Mouse (Mus musculus) brain, embryonic 18.5 days (tissue): ENCODE measurements around the gene Fam221a.
"Not testable (repeated sequence)": the region's sequence is repeated elsewhere in the genome, so short reads cannot be mapped to it uniquely, and the experiment has no call there.

Experiments
- DNase-seq: peaks from one replicate; pipeline ENCODE4 v3.0.0-alpha.2; 2012; ENCODE audit warnings: low read depth, low spot score

Fam221a gene

DNA sequence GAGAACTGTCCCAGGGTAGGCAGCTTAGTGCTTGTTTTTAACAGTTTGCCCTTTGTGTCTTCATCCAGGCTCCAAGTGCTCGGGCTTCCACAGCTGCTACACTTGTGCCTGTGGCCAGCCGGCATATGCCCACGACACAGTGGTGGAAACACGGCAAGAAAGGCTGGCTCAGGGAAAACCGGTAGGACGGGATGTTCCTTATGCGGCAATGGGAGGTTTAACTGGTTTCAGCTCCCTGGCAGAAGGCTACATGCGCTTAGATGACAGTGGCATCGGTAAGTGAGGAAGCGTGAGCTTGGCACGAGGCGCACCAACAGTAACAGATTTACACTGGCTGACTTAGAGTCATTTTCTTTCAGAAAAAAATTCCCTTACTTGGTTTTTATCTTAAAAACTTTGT lies 10.8 kb downstream of the Fam221a start:
- DNase-seq, result no peak

DNA sequence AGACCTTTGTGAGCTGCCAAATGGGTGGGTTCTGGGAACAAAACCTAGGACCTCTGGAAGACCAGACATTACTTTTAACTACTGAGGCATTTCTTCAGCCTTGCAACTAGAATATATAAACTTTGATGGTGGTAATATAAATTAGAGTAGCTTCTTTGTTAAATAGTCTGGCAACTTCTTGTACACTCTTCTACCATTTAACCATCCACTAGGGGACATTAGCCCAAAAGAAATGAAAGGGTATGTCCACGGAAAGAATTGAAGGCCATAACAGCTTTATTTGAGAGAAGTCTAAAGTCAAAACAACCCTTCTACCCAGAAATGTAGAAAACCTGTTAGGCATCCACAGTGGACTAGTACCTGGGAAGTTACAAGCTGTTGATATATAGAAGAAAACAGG lies 26.7 kb downstream of the Fam221a start:
- no peak for DNase-seq

DNA sequence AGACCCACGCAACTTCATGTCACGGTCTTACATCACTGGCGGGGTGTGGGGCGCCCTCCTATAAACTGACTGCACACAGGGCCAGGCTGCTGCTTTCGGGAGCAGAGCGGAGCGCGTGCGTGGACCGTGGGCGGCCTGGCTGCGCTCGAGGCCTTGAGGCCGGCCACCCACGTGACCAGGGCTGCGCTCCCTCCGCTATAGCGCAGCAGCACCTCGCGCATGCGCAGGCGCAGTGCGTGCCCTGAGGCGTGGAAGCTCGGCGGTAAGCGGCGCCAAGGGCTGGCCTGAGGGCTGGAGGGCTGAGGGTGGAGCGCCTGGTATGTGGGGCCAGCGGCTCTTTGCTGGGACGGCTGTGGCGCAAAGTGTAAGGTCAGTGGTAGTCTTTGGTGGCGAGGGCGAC lies 27.8 kb downstream of the Fam221a start, which contains the start of gene Stk31:
TSS of gene Stk31 (plus strand) at position 289 of the 400 bp plus-strand sequence.
- DNase-seq, result no peak

DNA sequence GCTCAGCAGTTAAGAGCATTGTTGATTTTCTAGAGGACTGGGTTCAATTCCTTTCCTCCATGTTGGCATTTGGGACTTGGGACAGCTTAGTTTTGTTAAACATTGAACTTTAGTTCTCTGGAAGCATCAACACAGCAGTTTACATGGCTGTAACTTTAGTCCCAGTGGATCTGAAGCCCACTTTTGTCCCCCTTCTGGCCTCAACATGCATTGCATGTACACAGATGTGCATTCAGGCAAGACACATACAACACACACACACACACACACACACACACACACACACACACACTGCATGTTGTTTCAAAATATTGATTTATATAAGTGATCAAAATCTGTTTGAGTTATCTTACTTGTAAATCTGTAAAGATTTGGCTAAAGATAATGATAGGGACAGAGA lies 29.9 kb downstream of the Fam221a start:
- no peak for DNase-seq

DNA sequence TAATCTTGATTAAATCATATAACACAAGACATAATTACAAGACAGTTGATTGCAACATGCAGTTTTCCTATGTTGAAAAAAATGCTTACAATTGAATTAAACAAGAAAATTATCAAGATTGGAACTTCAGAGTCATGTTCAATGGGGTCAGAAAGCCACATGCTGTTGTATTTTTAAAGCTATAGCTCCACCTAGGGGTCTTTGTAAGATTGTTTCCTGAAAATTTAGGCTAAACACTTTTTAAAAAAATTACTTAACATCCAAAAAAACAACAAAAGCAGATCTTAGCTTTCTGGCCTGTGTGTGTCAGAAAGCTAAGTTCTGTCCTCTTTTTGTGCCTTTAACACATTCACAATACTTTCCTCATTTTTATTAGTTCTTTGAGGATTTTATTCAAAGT lies 30.8 kb downstream of the Fam221a start:
- no peak for DNase-seq

DNA sequence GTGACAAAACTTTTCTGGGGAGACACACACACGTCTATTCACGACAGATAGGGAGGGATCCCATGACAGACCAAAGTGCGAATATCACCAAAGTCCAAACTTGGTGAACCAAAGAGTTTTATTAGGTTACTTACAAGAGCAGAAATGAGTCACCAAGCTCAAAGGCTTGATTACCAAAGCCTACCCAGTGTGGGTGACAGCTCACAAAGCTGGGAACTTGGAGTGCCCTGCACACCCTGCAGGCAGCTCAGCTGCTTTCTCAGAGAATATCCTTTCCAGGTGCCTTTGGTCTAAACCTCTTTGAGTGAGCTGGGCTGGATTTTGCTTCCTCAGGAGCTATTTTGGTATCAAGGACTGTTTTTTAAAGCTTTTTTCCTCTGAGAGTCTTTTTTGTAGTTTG lies 43.3 kb downstream of the Fam221a start:
- no peak for DNase-seq

DNA sequence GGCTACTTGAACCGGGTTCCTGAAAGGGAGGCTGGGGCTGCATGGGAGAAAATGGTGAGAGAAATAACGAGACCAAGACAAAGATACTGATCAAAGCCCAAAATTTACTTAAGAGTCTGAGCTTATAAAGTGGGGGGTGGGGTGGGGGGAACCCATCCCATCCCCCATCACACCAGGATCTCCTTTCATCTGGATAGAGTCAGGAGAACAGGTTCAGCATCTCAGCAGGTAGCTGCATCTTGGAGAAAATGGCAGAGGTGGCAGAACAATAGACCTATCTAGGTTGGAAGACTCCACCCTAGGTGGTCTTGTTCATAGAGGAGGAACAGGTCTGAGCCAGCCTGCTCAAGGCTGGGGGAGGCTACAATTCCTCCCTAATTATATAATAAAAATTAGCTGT lies 45.4 kb downstream of the Fam221a start:
- not testable (repeated sequence) for DNase-seq

DNA sequence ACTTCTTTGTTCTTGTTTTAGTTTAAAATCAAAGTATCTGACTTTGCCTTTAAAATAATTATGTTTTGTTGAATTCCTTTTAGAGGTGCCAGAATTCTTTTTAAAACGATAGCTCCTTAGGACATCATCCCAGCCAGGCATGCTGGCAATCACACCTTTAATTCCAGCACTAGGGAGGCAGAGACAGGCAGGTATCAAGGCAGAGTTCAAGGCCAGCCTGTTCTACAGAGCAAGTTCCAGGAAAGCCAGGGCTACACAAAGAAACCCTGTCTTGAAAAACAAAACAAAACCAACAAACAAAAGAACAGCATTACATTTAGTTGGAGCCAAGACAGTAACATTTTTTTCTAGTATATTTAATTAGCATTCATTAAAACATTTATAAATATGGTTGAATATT lies 48.4 kb downstream of the Fam221a start:
- DNase-seq, result no peak

DNA sequence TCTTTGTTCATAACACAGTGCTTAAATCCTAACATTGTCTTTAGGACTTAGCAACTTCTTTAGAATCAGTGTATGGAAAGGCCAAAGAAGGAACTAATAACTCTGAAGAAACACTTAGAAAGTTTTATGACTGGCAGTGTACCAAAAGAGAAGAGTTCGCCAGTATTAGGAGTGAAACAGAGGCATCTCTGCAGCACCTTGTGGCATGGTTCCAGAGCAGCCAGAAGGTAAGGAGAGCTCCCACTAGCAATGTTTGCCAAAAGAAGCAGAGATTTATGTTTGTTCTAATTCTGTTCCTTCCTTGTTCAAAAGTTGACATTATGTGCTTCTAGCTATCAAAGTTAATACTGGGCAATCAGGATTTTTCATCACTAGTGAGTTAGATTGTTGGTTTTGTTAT lies 69.8 kb downstream of the Fam221a start:
- no peak for DNase-seq
